Mouse (Mus musculus) lung, postnatal 10 days (tissue): ENCODE measurements at regions not wholly inside any gene's neighbourhood (a gene's known extent, or its start where the extent isn't known, plus 50 kb on each side); places are given as distances from the start of the nearest gene placed in this dataset.

Experiments
- DNase-seq: peaks from one replicate; pipeline ENCODE4 v3.0.0; 2021

GRCm38 (mm10) chr1:137074787-137075186 lies 114.5 kb upstream of the Nr5a2 start:
- peak; percentile 10 for DNase-seq

GRCm38 (mm10) chr1:137073857-137074572 lies 113.8 kb upstream of the Nr5a2 start:
- no peak for DNase-seq

- DNase-seq: no peak
These were observed 100.7 kb upstream of the Nr5a2 start for GRCm38 (mm10) chr1:137060914-137061313.

- DNase-seq: no peak
These were observed 92.9 kb upstream of the Nr5a2 start for GRCm38 (mm10) chr1:137053134-137053533.

GRCm38 (mm10) chr1:137051515-137051914 lies 91.3 kb upstream of the Nr5a2 start:
- no peak for DNase-seq

GRCm38 (mm10) chr1:137044076-137044475 lies 83.8 kb upstream of the Nr5a2 start:
- no peak for DNase-seq

- DNase-seq: no peak
These were observed 82.3 kb upstream of the Nr5a2 start for GRCm38 (mm10) chr1:137042414-137043010.

GRCm38 (mm10) chr1:137040898-137041297 lies 80.7 kb upstream of the Nr5a2 start:
- DNase-seq: no peak

- no peak for DNase-seq
These were observed 74.3 kb upstream of the Nr5a2 start for GRCm38 (mm10) chr1:137034586-137034985.

GRCm38 (mm10) chr1:137033679-137034078 lies 73.4 kb upstream of the Nr5a2 start:
- DNase-seq: no peak

GRCm38 (mm10) chr1:137023706-137024105 lies 63.5 kb upstream of the Nr5a2 start:
- DNase-seq: no peak

- no peak for DNase-seq
These were observed 60.3 kb upstream of the Nr5a2 start for GRCm38 (mm10) chr1:137020528-137020927.

- DNase-seq: no peak
These were observed 57.4 kb upstream of the Nr5a2 start for GRCm38 (mm10) chr1:137017642-137018041.

GRCm38 (mm10) chr1:137010240-137010926 lies 50.1 kb upstream of the Nr5a2 start:
- DNase-seq: no peak
